Mouse (Mus musculus): ENCODE results near the gene Hdac9. TPM values are rescaled to one million over a fixed set of nuclear protein-coding genes. Genes with fewer than 3 reads are reported as not detected.

Hdac9 gene
- polyA plus RNA-seq, 1 experiment, result 0.06 TPM

DNA sequence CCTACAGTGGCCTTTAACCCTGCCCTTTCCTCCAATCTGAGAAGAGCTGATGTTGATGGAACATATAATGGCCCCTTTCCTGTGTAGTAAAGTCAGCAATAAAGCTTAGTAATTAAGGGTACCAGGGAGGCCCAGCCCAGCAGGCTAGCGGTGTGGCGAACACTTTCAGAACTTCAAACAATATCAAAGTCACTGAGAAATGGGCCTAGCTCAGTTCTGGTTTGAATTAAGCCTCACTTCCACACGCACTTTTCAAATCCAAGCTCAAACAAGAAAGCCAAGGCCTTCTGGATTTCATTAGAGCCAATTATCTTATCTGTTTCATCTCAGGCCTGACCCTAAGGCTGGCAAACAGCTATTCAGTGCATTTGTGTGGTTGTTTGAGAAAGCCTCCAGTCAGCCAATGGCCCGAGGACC is 716.9 kb downstream of the Hdac9 start:
- no peaks in the 10 kb centered on the region for H3K27me3 ChIP-seq (ENCODE audit: control insufficient read depth, insufficient read depth, insufficient read length)
- TF ChIP-seq CTCF (IDR thresholded peaks at IDR 0.05; ENCODE audit: control insufficient read depth, insufficient read depth, insufficient read length) (no peak), CEBPB (IDR thresholded peaks at IDR 0.05; ENCODE audit: low read depth) (no peak), FOSL1 (IDR thresholded peaks at IDR 0.05; ENCODE audit: insufficient read depth, low read length, poor library complexity, severe bottlenecking) (no peak), USF1 (IDR thresholded peaks at IDR 0.05; ENCODE audit: low read depth) (no peak), MYOG (IDR thresholded peaks at IDR 0.05; ENCODE audit: control insufficient read depth, extremely low read depth, insufficient read length) (no peak), MYOD1 (IDR thresholded peaks at IDR 0.05; ENCODE audit: control insufficient read depth, insufficient read length, low read depth) (no peak), MAX (IDR thresholded peaks at IDR 0.05) (no peak)
- H3K79me3 ChIP-seq (ENCODE audit: low read depth), result no peaks in the 10 kb centered on the region
- no peaks in the 10 kb centered on the region for H3K79me2 ChIP-seq (ENCODE audit: control insufficient read depth, insufficient read depth)
- no peak overlapping the region for H3K4me3 ChIP-seq (ENCODE audit: insufficient read depth, poor library complexity, severe bottlenecking)
- no peak overlapping the region for H3ac ChIP-seq (ENCODE audit: control insufficient read depth, insufficient read length, low read depth)
- H3K36me3 ChIP-seq (ENCODE audit: control insufficient read depth, insufficient read depth), result no peaks in the 10 kb centered on the region

GRCm38 (mm10) chr12:34195155-34195828 is 721.6 kb downstream of the Hdac9 start:
- no peak overlapping the region for H3ac ChIP-seq (ENCODE audit: control insufficient read depth, insufficient read length, low read depth)
- no peaks in the 10 kb centered on the region for H3K27me3 ChIP-seq (ENCODE audit: control insufficient read depth, insufficient read depth, insufficient read length)
- no peak overlapping the region for H3K4me3 ChIP-seq (ENCODE audit: insufficient read depth, poor library complexity, severe bottlenecking)
- TF ChIP-seq MAX (IDR thresholded peaks at IDR 0.05), result no peak
- no peak for TF ChIP-seq MYOD1 (IDR thresholded peaks at IDR 0.05; ENCODE audit: control insufficient read depth, insufficient read length, low read depth)
- TF ChIP-seq MYOG (IDR thresholded peaks at IDR 0.05; ENCODE audit: control insufficient read depth, extremely low read depth, insufficient read length), result no peak
- no peak for TF ChIP-seq FOSL1 (IDR thresholded peaks at IDR 0.05; ENCODE audit: insufficient read depth, low read length, poor library complexity, severe bottlenecking)
- no peak for TF ChIP-seq CTCF (IDR thresholded peaks at IDR 0.05; ENCODE audit: control insufficient read depth, insufficient read depth, insufficient read length)
- no peak for TF ChIP-seq USF1 (IDR thresholded peaks at IDR 0.05; ENCODE audit: low read depth)
- no peak for TF ChIP-seq CEBPB (IDR thresholded peaks at IDR 0.05; ENCODE audit: low read depth)
- no peaks in the 10 kb centered on the region for H3K36me3 ChIP-seq (ENCODE audit: control insufficient read depth, insufficient read depth)
- no peaks in the 10 kb centered on the region for H3K79me3 ChIP-seq (ENCODE audit: low read depth)
- H3K79me2 ChIP-seq (ENCODE audit: control insufficient read depth, insufficient read depth), result no peaks in the 10 kb centered on the region

GRCm38 (mm10) chr12:34194116-34194515 is 722.8 kb downstream of the Hdac9 start:
- Histone ChIP-seq H3K4me3 (ENCODE audit: insufficient read depth, poor library complexity, severe bottlenecking) (no peak overlapping the region), H3ac (ENCODE audit: control insufficient read depth, insufficient read length, low read depth) (no peak overlapping the region), H3K79me2 (ENCODE audit: control insufficient read depth, insufficient read depth) (no peaks in the 10 kb centered on the region), H3K36me3 (ENCODE audit: control insufficient read depth, insufficient read depth) (no peaks in the 10 kb centered on the region), H3K79me3 (ENCODE audit: low read depth) (no peaks in the 10 kb centered on the region), H3K27me3 (ENCODE audit: control insufficient read depth, insufficient read depth, insufficient read length) (no peaks in the 10 kb centered on the region)
- no peak for TF ChIP-seq MYOG (IDR thresholded peaks at IDR 0.05; ENCODE audit: control insufficient read depth, extremely low read depth, insufficient read length)
- no peak for TF ChIP-seq MYOD1 (IDR thresholded peaks at IDR 0.05; ENCODE audit: control insufficient read depth, insufficient read length, low read depth)
- TF ChIP-seq CTCF (IDR thresholded peaks at IDR 0.05; ENCODE audit: control insufficient read depth, insufficient read depth, insufficient read length), result no peak
- no peak for TF ChIP-seq USF1 (IDR thresholded peaks at IDR 0.05; ENCODE audit: low read depth)

DNA sequence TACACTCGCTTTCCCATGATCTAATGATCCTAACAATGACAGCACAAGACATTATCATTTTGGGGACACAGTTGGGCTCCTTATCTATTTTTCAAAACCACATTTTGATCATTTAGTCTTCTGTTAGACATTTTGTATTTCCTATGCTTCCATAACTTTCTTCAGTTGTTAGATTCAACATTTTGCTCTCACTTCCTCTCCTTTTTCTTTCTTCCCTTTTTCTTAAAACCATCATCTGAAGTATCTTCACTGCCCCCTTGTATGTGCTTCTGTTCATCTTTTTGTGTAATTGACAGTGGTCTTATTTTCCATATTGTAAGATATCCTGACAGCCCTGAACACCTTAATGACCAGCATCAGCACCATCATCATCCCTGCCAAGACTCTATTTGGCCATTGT is 725.6 kb downstream of the Hdac9 start:
- TF ChIP-seq MYOD1 (IDR thresholded peaks at IDR 0.05; ENCODE audit: control insufficient read depth, insufficient read length, low read depth), result no peak
- no peak for TF ChIP-seq MAX (IDR thresholded peaks at IDR 0.05)
- TF ChIP-seq USF1 (IDR thresholded peaks at IDR 0.05; ENCODE audit: low read depth), result no peak
- TF ChIP-seq FOSL1 (IDR thresholded peaks at IDR 0.05; ENCODE audit: insufficient read depth, low read length, poor library complexity, severe bottlenecking), result no peak
- TF ChIP-seq CEBPB (IDR thresholded peaks at IDR 0.05; ENCODE audit: low read depth), result no peak
- TF ChIP-seq CTCF (IDR thresholded peaks at IDR 0.05; ENCODE audit: control insufficient read depth, insufficient read depth, insufficient read length), result no peak
- TF ChIP-seq MYOG (IDR thresholded peaks at IDR 0.05; ENCODE audit: control insufficient read depth, extremely low read depth, insufficient read length), result no peak
- H3K79me2 ChIP-seq (ENCODE audit: control insufficient read depth, insufficient read depth), result no peaks in the 10 kb centered on the region
- H3K79me3 ChIP-seq (ENCODE audit: low read depth), result no peaks in the 10 kb centered on the region
- no peak overlapping the region for H3K4me3 ChIP-seq (ENCODE audit: insufficient read depth, poor library complexity, severe bottlenecking)
- H3K27me3 ChIP-seq (ENCODE audit: control insufficient read depth, insufficient read depth, insufficient read length), result no peaks in the 10 kb centered on the region
- no peaks in the 10 kb centered on the region for H3K36me3 ChIP-seq (ENCODE audit: control insufficient read depth, insufficient read depth)
- no peak overlapping the region for H3ac ChIP-seq (ENCODE audit: control insufficient read depth, insufficient read length, low read depth)

GRCm38 (mm10) chr12:34178931-34179330 is 738.0 kb downstream of the Hdac9 start:
- Histone ChIP-seq H3K36me3 (ENCODE audit: control insufficient read depth, insufficient read depth) (no peaks in the 10 kb centered on the region), H3K27me3 (ENCODE audit: control insufficient read depth, insufficient read depth, insufficient read length) (no peaks in the 10 kb centered on the region), H3ac (ENCODE audit: control insufficient read depth, insufficient read length, low read depth) (no peak overlapping the region), H3K4me3 (ENCODE audit: insufficient read depth, poor library complexity, severe bottlenecking) (no peak overlapping the region), H3K79me3 (ENCODE audit: low read depth) (no peaks in the 10 kb centered on the region), H3K79me2 (ENCODE audit: control insufficient read depth, insufficient read depth) (no peaks in the 10 kb centered on the region)
- TF ChIP-seq USF1 (IDR thresholded peaks at IDR 0.05; ENCODE audit: low read depth) (no peak), MYOD1 (IDR thresholded peaks at IDR 0.05; ENCODE audit: control insufficient read depth, insufficient read length, low read depth) (no peak), FOSL1 (IDR thresholded peaks at IDR 0.05; ENCODE audit: insufficient read depth, low read length, poor library complexity, severe bottlenecking) (no peak), CEBPB (IDR thresholded peaks at IDR 0.05; ENCODE audit: low read depth) (no peak), CTCF (IDR thresholded peaks at IDR 0.05; ENCODE audit: control insufficient read depth, insufficient read depth, insufficient read length) (no peak), MAX (IDR thresholded peaks at IDR 0.05) (no peak), MYOG (IDR thresholded peaks at IDR 0.05; ENCODE audit: control insufficient read depth, extremely low read depth, insufficient read length) (no peak)

All from C2C12 (cell line).